Mouse (Mus musculus): Measurements from ENCODE around the gene Gm13128.
"Not testable (repeated sequence)": the region's sequence is repeated elsewhere in the genome, so short reads cannot be mapped to it uniquely, and the experiment has no call there.

- TF ChIP-seq CTCF (conservative IDR thresholded peaks at IDR 0.05; ENCODE audit: low read length); NANOG (IDR thresholded peaks at IDR 0.05; ENCODE audit: borderline replicate concordance, low read length): not testable (repeated sequence)
Observed at GRCm38 (mm10) chr4:144357642-144358041, 27.6 kb downstream of the Gm13128 start, which contains the start of gene Gm13119.
